11 mouse cellular contexts compared by ENCODE assay signal in the genomic region with DNA sequence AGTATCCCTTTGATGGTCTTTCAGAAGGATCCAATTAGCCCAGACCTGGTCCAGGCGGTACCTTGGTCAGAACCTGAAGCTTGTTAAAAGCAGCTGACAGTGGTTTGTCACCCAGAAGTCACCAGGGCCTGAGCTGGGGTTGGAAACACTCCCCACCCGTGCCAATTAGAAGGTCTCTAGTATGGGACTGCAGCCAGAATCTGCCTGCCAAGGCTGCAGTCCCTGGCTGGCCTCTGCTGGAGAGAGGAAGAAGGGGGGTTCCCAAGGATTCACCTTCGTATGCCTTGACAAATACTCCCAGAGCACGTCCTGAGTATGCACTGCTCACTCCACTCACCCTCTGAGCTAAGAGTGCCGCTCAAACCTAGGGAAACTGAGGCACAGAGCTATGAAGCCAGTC. TPM values are rescaled to one million over a fixed set of nuclear protein-coding genes. Genes with fewer than 3 reads are reported as not detected.
A peak's percentile ranks its signal among the peaks of the same experiment; 100 is the strongest.
DNase-seq lines count a peak whose midpoint lies in the region; ATAC-seq lines count a peak whose summit lies in the region.
"Had no signal": no experiment of that assay in that cellular context is flagged by ENCODE, and none has a peak within 500 bp of the region (broad histone marks: within the 10 kb centered on the region; RNA-seq: fewer than 3 reads in every experiment).

No protein-coding gene starts in this region.

- no peak overlapping the region for H3K27ac ChIP-seq in heart, embryonic 15.5 days
- no peak overlapping the region for H3K27ac ChIP-seq in heart, embryonic 12.5 days (ENCODE audit: poor library complexity, severe bottlenecking)
- H3K27ac ChIP-seq in midbrain, embryonic 14.5 days (replicated peaks; ENCODE audit: low read depth, low read length): no peak overlapping the region
- H3K27ac ChIP-seq in midbrain, embryonic 16.5 days (ENCODE audit: low read length): no peak overlapping the region
- 0 out of 2 replicates have a peak overlapping the region, but pooled peaks have one; percentile 8 for H3K27ac ChIP-seq in limb, embryonic 12.5 days
- H3K27ac ChIP-seq in kidney, embryonic 14.5 days (ENCODE audit: low read depth, low read length): no peak overlapping the region

- no peak overlapping the region for H3K9ac ChIP-seq in heart, embryonic 15.5 days
- H3K9ac ChIP-seq in heart, embryonic 12.5 days: no peak overlapping the region
- H3K9ac ChIP-seq in midbrain, embryonic 14.5 days (replicated peaks; ENCODE audit: low read length): no peak overlapping the region
- no peak overlapping the region for H3K9ac ChIP-seq in midbrain, embryonic 16.5 days (ENCODE audit: low read depth, low read length)
- no peak overlapping the region for H3K9ac ChIP-seq in limb, embryonic 12.5 days (replicated peaks)
- H3K9ac ChIP-seq in kidney, embryonic 14.5 days (ENCODE audit: low read depth, low read length): no peak overlapping the region

- no peak overlapping the region for H3K4me2 ChIP-seq in heart, embryonic 15.5 days
- no peak overlapping the region for H3K4me2 ChIP-seq in heart, embryonic 12.5 days
- H3K4me2 ChIP-seq in midbrain, embryonic 14.5 days (ENCODE audit: low read length): no peak overlapping the region
- H3K4me2 ChIP-seq in midbrain, embryonic 16.5 days (ENCODE audit: low read length): no peak overlapping the region
- H3K4me2 ChIP-seq in limb, embryonic 12.5 days: no peak overlapping the region
- H3K4me2 ChIP-seq in kidney, embryonic 14.5 days (replicated peaks; ENCODE audit: low read depth, low read length): no peak overlapping the region

- no peaks in the 10 kb centered on the region for H3K36me3 ChIP-seq in heart, embryonic 15.5 days
- no peaks in the 10 kb centered on the region for H3K36me3 ChIP-seq in heart, embryonic 12.5 days
- H3K36me3 ChIP-seq in midbrain, embryonic 14.5 days (ENCODE audit: control insufficient read depth, insufficient read depth, low read length): no peaks in the 10 kb centered on the region
- no peaks in the 10 kb centered on the region for H3K36me3 ChIP-seq in midbrain, embryonic 16.5 days (ENCODE audit: control insufficient read depth, insufficient read depth, low read length)
- no peaks in the 10 kb centered on the region for H3K36me3 ChIP-seq in limb, embryonic 12.5 days
- H3K36me3 ChIP-seq in kidney, embryonic 14.5 days (ENCODE audit: control insufficient read depth, insufficient read depth, low read length): no peaks in the 10 kb centered on the region

- WGBS in heart, embryonic 15.5 days: 56% methylated on average over 5 of the region's 5 CpGs
- WGBS in heart, embryonic 12.5 days: 56% methylated on average over 5 of the region's 5 CpGs
- 68% methylated on average over 5 of the region's 5 CpGs for WGBS in midbrain, embryonic 14.5 days
- 59% methylated on average over 5 of the region's 5 CpGs for WGBS in midbrain, embryonic 16.5 days
- WGBS in limb, embryonic 12.5 days: 57% methylated on average over 5 of the region's 5 CpGs
- 78% methylated on average over 5 of the region's 5 CpGs for WGBS in kidney, embryonic 14.5 days

- no peak overlapping the region for H3K4me3 ChIP-seq in heart, embryonic 15.5 days
- H3K4me3 ChIP-seq in heart, embryonic 12.5 days: no peak overlapping the region
- no peak overlapping the region for H3K4me3 ChIP-seq in midbrain, embryonic 14.5 days (replicated peaks; ENCODE audit: low read depth, low read length)
- H3K4me3 ChIP-seq in midbrain, embryonic 16.5 days (ENCODE audit: low read depth, low read length): no peak overlapping the region
- no peak overlapping the region for H3K4me3 ChIP-seq in limb, embryonic 12.5 days (replicated peaks)
- H3K4me3 ChIP-seq in kidney, embryonic 14.5 days (ENCODE audit: low read length): no peak overlapping the region

- peak; percentile 45 for DNase-seq in midbrain, embryonic 14.5 days
- peak; percentile 85 for DNase-seq in adrenal gland, postnatal 14 days
- DNase-seq in layer of hippocampus, adult 8-10 months (ENCODE audit: low spot score in 2 of 2): no peak
- DNase-seq: gastrocnemius, postnatal 36 days; thymus, postnatal 36 days had no signal

- ATAC-seq in heart, embryonic 15.5 days (replicated peaks; ENCODE audit: insufficient number of reproducible peaks, insufficient read depth, low FRiP score, low read depth): 0 out of 2 replicates have a peak, but pooled peaks have one; percentile 30
- no peak for ATAC-seq in heart, embryonic 12.5 days (ENCODE audit: insufficient number of reproducible peaks, low FRiP score)
- no peak for ATAC-seq in midbrain, embryonic 14.5 days (ENCODE audit: low FRiP score, low TSS enrichment)
- no peak for ATAC-seq in midbrain, embryonic 16.5 days
- no peak for ATAC-seq in limb, embryonic 12.5 days (ENCODE audit: insufficient number of reproducible peaks, insufficient read depth, low FRiP score, low TSS enrichment, low read depth)
- no peak for ATAC-seq in kidney, embryonic 14.5 days (ENCODE audit: low FRiP score, low TSS enrichment)

- H3K27me3 ChIP-seq in heart, embryonic 15.5 days: peaks cover 16% of the 10 kb centered on the region
- H3K27me3 ChIP-seq in heart, embryonic 12.5 days (replicated peaks): peaks cover 22% of the 10 kb centered on the region
- H3K27me3 ChIP-seq in midbrain, embryonic 14.5 days (ENCODE audit: control insufficient read depth, insufficient read depth, low read length): no peaks in the 10 kb centered on the region
- no peaks in the 10 kb centered on the region for H3K27me3 ChIP-seq in midbrain, embryonic 16.5 days (ENCODE audit: control insufficient read depth, insufficient read depth, low read depth, low read length)
- H3K27me3 ChIP-seq in limb, embryonic 12.5 days: peaks cover 11% of the 10 kb centered on the region; the same call in 1 of the 2 replicates
- no peaks in the 10 kb centered on the region for H3K27me3 ChIP-seq in kidney, embryonic 14.5 days (ENCODE audit: control insufficient read depth, insufficient read depth, low read length)

- H3K4me1 ChIP-seq in heart, embryonic 15.5 days (replicated peaks): peaks cover 20% of the 10 kb centered on the region
- H3K4me1 ChIP-seq in heart, embryonic 12.5 days (replicated peaks): peaks cover 25% of the 10 kb centered on the region
- H3K4me1 ChIP-seq in midbrain, embryonic 14.5 days (ENCODE audit: control insufficient read depth, insufficient read depth, low read length): peaks cover 39% of the 10 kb centered on the region
- peaks cover 24% of the 10 kb centered on the region for H3K4me1 ChIP-seq in midbrain, embryonic 16.5 days (ENCODE audit: control insufficient read depth, insufficient read depth, low read length)
- H3K4me1 ChIP-seq in limb, embryonic 12.5 days (replicated peaks): peaks cover 37% of the 10 kb centered on the region
- peaks cover 4% of the 10 kb centered on the region; the same call in 1 of the 2 replicates for H3K4me1 ChIP-seq in kidney, embryonic 14.5 days (ENCODE audit: control insufficient read depth, insufficient read depth, low read length)

- H3K9me3 ChIP-seq in heart, embryonic 15.5 days (replicated peaks): no peaks in the 10 kb centered on the region
- no peaks in the 10 kb centered on the region for H3K9me3 ChIP-seq in heart, embryonic 12.5 days (replicated peaks)
- no peaks in the 10 kb centered on the region for H3K9me3 ChIP-seq in midbrain, embryonic 14.5 days (ENCODE audit: control insufficient read depth, low read length)
- no peaks in the 10 kb centered on the region for H3K9me3 ChIP-seq in midbrain, embryonic 16.5 days (replicated peaks; ENCODE audit: control insufficient read depth, low read length, poor library complexity, severe bottlenecking)
- H3K9me3 ChIP-seq in limb, embryonic 12.5 days: no peaks in the 10 kb centered on the region
- H3K9me3 ChIP-seq in kidney, embryonic 14.5 days (ENCODE audit: control insufficient read depth, low read length): no peaks in the 10 kb centered on the region

RNA-seq across cellular contexts. Expression of a gene that starts 34.6 kb away (rescaled TPM):
- polyA plus RNA-seq in heart, embryonic 15.5 days (2015; fragmentation: Nextera tagmentation; extraction: Ambion mirVana): 8.5 and 11.1 TPM in 2 replicates
- polyA plus RNA-seq in heart, embryonic 12.5 days (2016; fragmentation: Nextera tagmentation; extraction: Ambion mirVana): 13.1 and 14.1 TPM in 2 replicates
- 41.2 and 43.2 TPM in 2 replicates for polyA plus RNA-seq in midbrain, embryonic 14.5 days (2014; fragmentation: Nextera tagmentation; extraction: Ambion mirVana)
- 75.4 and 79.1 TPM in 2 replicates for polyA plus RNA-seq in midbrain, embryonic 16.5 days (2015; fragmentation: Nextera tagmentation; extraction: Ambion mirVana)
- 6.3 and 7.2 TPM in 2 replicates for total RNA-seq in adrenal gland, postnatal 14 days (2021)
- polyA plus RNA-seq in limb, embryonic 12.5 days (2016; fragmentation: Nextera tagmentation; extraction: Ambion mirVana): 30.1 and 30.2 TPM in 2 replicates
- polyA plus RNA-seq in kidney, embryonic 14.5 days (2014; fragmentation: Nextera tagmentation; extraction: Ambion mirVana): 5.7 and 9.5 TPM in 2 replicates
- total RNA-seq in layer of hippocampus, adult 8-10 months (2022): 10 to 100 TPM; 48.6 to 55.4 (median 52.2) TPM
- total RNA-seq: MEL had no signal

Comparison
In these comparisons a context has a peak if more than half of its experiments do, and no peak if none do; other contexts are left out.
1. DNase-seq: peak in midbrain, embryonic 14.5 days (single experiment) and adrenal gland, postnatal 14 days (single experiment); none in layer of hippocampus, adult 8-10 months (0 of 2).